Mouse (Mus musculus) v-Abl transformed pro-B cells (cell line): ENCODE data around the gene Proser3.

Source experiments
- in situ Hi-C, 2 experiments: fragments of 400-800 bp; cut with MboI; formaldehyde crosslinking; loops; one replicate each; pipeline ENCODE4 v1.15.1; 2025; ENCODE audit not compliant: unreplicated experiment in 2 of 2

The Proser3 gene

DNA sequence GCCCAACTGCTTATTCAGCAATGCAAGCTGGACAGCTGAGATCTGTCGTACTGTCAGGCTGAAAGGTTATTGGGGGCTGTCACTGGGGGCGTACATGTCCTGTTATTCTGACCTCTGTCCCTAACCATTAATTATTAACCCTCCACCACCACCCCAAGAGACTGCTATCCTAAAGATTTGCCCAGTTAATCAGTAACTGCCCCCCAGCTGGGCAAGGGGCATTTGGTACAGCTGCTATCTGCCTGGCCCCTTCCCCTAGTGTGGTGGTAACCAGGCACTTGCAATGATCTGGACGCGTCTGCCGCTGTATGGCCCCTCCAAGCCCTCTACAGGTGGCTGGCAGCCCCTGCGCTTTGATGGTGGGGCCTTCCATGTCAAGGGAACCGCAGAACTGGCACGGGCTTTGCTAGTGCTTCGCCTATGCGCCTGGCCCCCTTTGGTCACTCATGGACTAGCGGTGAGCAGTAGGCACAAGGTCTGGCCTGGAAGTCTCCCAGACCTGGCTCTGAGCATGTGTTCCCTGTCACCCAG is 58.6 kb downstream of the Proser3 start, which contains the start of gene Prodh2:
TSS of gene Prodh2 (plus strand) at position 222 of the 531 bp plus-strand sequence.
- in situ Hi-C loops = loop anchor here (5.0 to 10.0 kb wide), 5 partner anchors 49 to 124 kb away; partner anchors contain the start of genes Aplp1 (in 1 of the 2) and Lin37 (in 1 of the 2)

DNA sequence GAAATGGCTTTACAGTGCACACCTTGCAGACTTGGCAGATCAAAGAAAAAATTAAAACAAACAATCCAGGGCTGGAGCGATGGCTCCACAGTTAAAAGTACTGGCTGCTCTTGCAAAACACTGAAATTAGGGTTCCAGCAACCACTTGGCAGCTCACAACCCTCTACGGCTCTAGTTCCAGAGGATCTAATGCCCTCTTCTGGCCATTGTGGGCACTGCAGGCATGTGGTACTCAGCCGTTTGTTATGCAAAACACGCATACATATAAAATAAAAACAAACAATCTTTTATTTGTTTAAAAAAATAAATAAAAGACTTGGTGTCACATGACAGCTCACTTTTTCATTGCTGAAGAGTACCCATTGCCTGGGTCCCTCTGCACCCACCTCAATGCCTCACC is 59.3 kb downstream of the Proser3 start:
- in situ Hi-C loops = loop anchor here (5.0 to 10.0 kb wide), 5 partner anchors 48 to 125 kb away; partner anchors contain the start of genes Aplp1 (in 1 of the 2) and Lin37 (in 1 of the 2)

DNA sequence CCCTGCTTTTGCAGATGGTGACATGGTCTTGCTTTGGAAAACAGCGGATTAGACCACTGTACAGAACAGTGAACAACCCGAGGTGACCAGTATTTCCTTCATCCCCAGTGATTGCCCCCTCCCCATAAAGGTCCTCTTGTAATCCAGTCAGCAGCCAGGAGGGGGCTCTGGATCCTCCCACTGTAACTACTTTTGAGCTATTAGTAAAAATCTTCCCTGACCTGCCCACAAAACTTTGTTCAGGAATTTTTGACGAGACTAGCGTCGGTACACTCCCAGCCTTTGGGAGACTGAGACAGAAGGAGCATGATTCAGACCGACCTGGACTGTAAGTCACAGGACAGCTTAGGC is 61.2 kb downstream of the Proser3 start:
- in situ Hi-C loops = loop anchor here (5.0 to 10.0 kb wide), 5 partner anchors 46 to 126 kb away; partner anchors contain the start of genes Aplp1 (in 1 of the 2) and Lin37 (in 1 of the 2)

DNA sequence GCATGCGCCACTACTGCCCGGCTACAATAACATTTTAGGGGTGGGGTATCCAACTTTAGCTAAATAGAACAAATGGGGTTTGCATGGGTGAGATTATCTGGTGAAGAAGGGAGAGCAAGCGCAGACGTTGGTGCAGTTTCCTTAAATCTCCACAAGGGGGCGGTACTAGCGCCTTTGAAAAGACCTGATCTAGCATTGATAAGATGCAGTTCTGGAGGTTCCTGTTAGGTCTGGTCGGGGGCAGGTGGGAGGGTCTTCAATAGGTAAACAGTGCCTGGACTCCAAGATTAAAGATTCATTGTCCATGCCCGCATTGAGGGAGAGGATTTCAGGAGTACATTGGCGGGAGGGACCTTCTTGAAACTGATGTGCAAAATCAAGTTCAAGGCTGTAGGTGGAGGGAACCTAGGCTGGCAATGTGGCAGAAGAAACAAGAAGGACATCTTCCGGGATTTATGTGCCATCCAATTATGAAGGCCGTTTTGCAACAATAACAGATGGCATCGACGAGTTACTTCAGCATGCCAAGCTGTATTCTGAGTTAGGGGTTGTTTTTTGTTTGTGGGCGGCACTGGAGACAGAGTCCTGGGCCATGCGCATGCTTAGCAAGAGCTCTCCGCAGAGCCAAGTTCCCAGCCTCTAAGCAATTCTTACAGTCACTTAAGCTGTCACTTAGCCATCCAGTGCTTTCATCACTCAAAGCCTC is 61.7 kb downstream of the Proser3 start:
- in situ Hi-C loops = loop anchor here (5.0 to 10.0 kb wide), 5 partner anchors 46 to 127 kb away; partner anchors contain the start of genes Aplp1 (in 1 of the 2) and Lin37 (in 1 of the 2)
